In genomic region chr19:10602787-10603186, GRCm38 (mm10) we compare ENCODE assay signal across 7 mouse cellular contexts. TPM values are rescaled to one million over a fixed set of nuclear protein-coding genes. Genes with fewer than 3 reads are reported as not detected.
A peak's percentile ranks its signal among the peaks of the same experiment; 100 is the strongest.
DNase-seq lines count a peak whose midpoint lies in the region; ATAC-seq and TF ChIP-seq lines count a peak whose summit lies in the region.

No protein-coding gene starts in this region.

- H3K4me3 ChIP-seq in embryonic facial prominence, embryonic 11.5 days (ENCODE audit: low read depth, low read length) = peak overlapping the region; percentile 22; the same call in 1 of the 2 replicates
- peak overlapping the region; percentile 75 for H3K4me3 ChIP-seq in kidney, adult 2 months (ENCODE audit: insufficient read depth, low read depth, low read length)
- H3K4me3 ChIP-seq in limb, embryonic 12.5 days (replicated peaks) = peak overlapping the region; percentile 26
- peak overlapping the region; percentile 31 for H3K4me3 ChIP-seq in midbrain, embryonic 15.5 days
- no peak overlapping the region for H3K4me3 ChIP-seq in spleen, adult 2 months (ENCODE audit: extremely low read depth, insufficient read depth, insufficient read length)

- TF ChIP-seq POLR2A in kidney, adult 2 months (IDR thresholded peaks at IDR 0.05; ENCODE audit: low read depth, low read length) = no peak
- TF ChIP-seq POLR2A in spleen, adult 2 months (IDR thresholded peaks at IDR 0.05; ENCODE audit: low read depth, low read length) = no peak

- no peaks in the 10 kb centered on the region for H3K9me3 ChIP-seq in embryonic facial prominence, embryonic 11.5 days (replicated peaks; ENCODE audit: control insufficient read depth, low read length)
- no peaks in the 10 kb centered on the region for H3K9me3 ChIP-seq in limb, embryonic 12.5 days
- H3K9me3 ChIP-seq in midbrain, embryonic 15.5 days = no peaks in the 10 kb centered on the region

- peak overlapping the region; percentile 83 for H3K27ac ChIP-seq in embryonic facial prominence, embryonic 11.5 days (replicated peaks; ENCODE audit: low read depth, low read length)
- peak overlapping the region; percentile 52 for H3K27ac ChIP-seq in kidney, adult 2 months (ENCODE audit: insufficient read depth, low read depth, low read length)
- peak overlapping the region; percentile 84 for H3K27ac ChIP-seq in limb, embryonic 12.5 days
- peak overlapping the region; percentile 91 for H3K27ac ChIP-seq in midbrain, embryonic 15.5 days
- peak overlapping the region; percentile 45 for H3K27ac ChIP-seq in spleen, adult 2 months (ENCODE audit: insufficient read depth, low read length)

- peaks cover 4% of the 10 kb centered on the region; the same call in 1 of the 2 replicates for H3K4me1 ChIP-seq in embryonic facial prominence, embryonic 11.5 days (ENCODE audit: control insufficient read depth, insufficient read depth, low read length)
- H3K4me1 ChIP-seq in kidney, adult 2 months (ENCODE audit: control insufficient read depth, insufficient read depth, low read length) = peaks cover 13% of the 10 kb centered on the region; the same call in 1 of the 2 replicates
- peaks cover 20% of the 10 kb centered on the region for H3K4me1 ChIP-seq in limb, embryonic 12.5 days (replicated peaks)
- H3K4me1 ChIP-seq in midbrain, embryonic 15.5 days = peaks cover 44% of the 10 kb centered on the region
- H3K4me1 ChIP-seq in spleen, adult 2 months (ENCODE audit: control insufficient read depth, insufficient read depth, insufficient read length) = peaks cover 5% of the 10 kb centered on the region; the same call in 1 of the 2 replicates

- TF ChIP-seq CTCF in kidney, adult 2 months (conservative IDR thresholded peaks at IDR 0.05; ENCODE audit: insufficient read depth, insufficient read length, low read depth, low read length) = peak; percentile 95
- peak; percentile 91 for TF ChIP-seq CTCF in spleen, adult 2 months (IDR thresholded peaks at IDR 0.05; ENCODE audit: extremely low read depth, insufficient read depth, insufficient read length, insufficient replicate concordance)

- 2% methylated on average over 9 of the region's 9 CpGs for WGBS in embryonic facial prominence, embryonic 11.5 days
- 2% methylated on average over 9 of the region's 9 CpGs for WGBS in kidney, adult 2 months
- 3% methylated on average over 9 of the region's 9 CpGs for WGBS in limb, embryonic 12.5 days
- under 1% methylated on average over 9 of the region's 9 CpGs for WGBS in midbrain, embryonic 15.5 days
- WGBS in spleen, adult 2 months = 2% methylated on average over 9 of the region's 9 CpGs

- ATAC-seq in embryonic facial prominence, embryonic 11.5 days (replicated peaks; ENCODE audit: insufficient number of reproducible peaks, low FRiP score, low TSS enrichment, low read depth) = peak; percentile 58; the same call in 1 of the 2 replicates
- ATAC-seq in limb, embryonic 12.5 days (ENCODE audit: insufficient number of reproducible peaks, insufficient read depth, low FRiP score, low TSS enrichment, low read depth) = no peak
- peak; percentile 64 for ATAC-seq in midbrain, embryonic 15.5 days (replicated peaks)

- peak; percentile 93 for DNase-seq in adrenal gland, postnatal 14 days
- DNase-seq in embryonic facial prominence, embryonic 11.5 days (ENCODE audit: low spot score) = peak; percentile 96
- peak; percentile 92 to 93 for DNase-seq in heart, adult 18-20 months
- DNase-seq in kidney, adult 2 months = peak; percentile 94
- peak; percentile 73 to 88 for DNase-seq in spleen, adult 2 months (ENCODE audit: low read depth in 1 of 2, low spot score in 2 of 2)

- H3K27me3 ChIP-seq in embryonic facial prominence, embryonic 11.5 days (ENCODE audit: control insufficient read depth, insufficient read depth, low read length) = no peaks in the 10 kb centered on the region
- no peaks in the 10 kb centered on the region for H3K27me3 ChIP-seq in kidney, adult 2 months (replicated peaks; ENCODE audit: control insufficient read depth, insufficient read depth, low read length)
- H3K27me3 ChIP-seq in limb, embryonic 12.5 days = no peaks in the 10 kb centered on the region
- H3K27me3 ChIP-seq in midbrain, embryonic 15.5 days (replicated peaks) = no peaks in the 10 kb centered on the region
- H3K27me3 ChIP-seq in spleen, adult 2 months (ENCODE audit: control insufficient read depth, insufficient read depth, low read length) = no peaks in the 10 kb centered on the region

- H3K9ac ChIP-seq in embryonic facial prominence, embryonic 11.5 days (replicated peaks; ENCODE audit: low read length) = peak overlapping the region; percentile 84
- peak overlapping the region; percentile 44 for H3K9ac ChIP-seq in limb, embryonic 12.5 days (replicated peaks)
- peak overlapping the region; percentile 54 for H3K9ac ChIP-seq in midbrain, embryonic 15.5 days

- peak overlapping the region; percentile 53 for H3K4me2 ChIP-seq in embryonic facial prominence, embryonic 11.5 days (ENCODE audit: low read depth, low read length)
- peak overlapping the region; percentile 52 for H3K4me2 ChIP-seq in limb, embryonic 12.5 days
- peak overlapping the region; percentile 59 for H3K4me2 ChIP-seq in midbrain, embryonic 15.5 days

- no peaks in the 10 kb centered on the region for H3K36me3 ChIP-seq in embryonic facial prominence, embryonic 11.5 days (replicated peaks; ENCODE audit: control insufficient read depth, insufficient read depth, low read depth, low read length)
- no peaks in the 10 kb centered on the region; the same call in 1 of the 2 replicates for H3K36me3 ChIP-seq in kidney, adult 2 months (ENCODE audit: control insufficient read depth, insufficient read depth, low read length)
- peaks cover 32% of the 10 kb centered on the region for H3K36me3 ChIP-seq in limb, embryonic 12.5 days
- H3K36me3 ChIP-seq in midbrain, embryonic 15.5 days (replicated peaks) = peaks cover 4% of the 10 kb centered on the region
- H3K36me3 ChIP-seq in spleen, adult 2 months (ENCODE audit: control insufficient read depth, insufficient read depth, low read length) = peaks cover 1% of the 10 kb centered on the region

RNA-seq across cellular contexts. Expression of gene Ddb1, which starts 2.3 kb away (rescaled TPM):
- 253 and 279 TPM in 2 replicates for total RNA-seq in adrenal gland, postnatal 14 days (2021)
- 400 and 408 TPM in 2 replicates for polyA plus RNA-seq in embryonic facial prominence, embryonic 11.5 days (2014; fragmentation: Nextera tagmentation; extraction: Ambion mirVana)
- total RNA-seq in heart, adult 18-20 months (2021) = 100 to 1,000 TPM; 135 to 160 TPM
- 123 and 127 TPM in 2 replicates for polyA plus RNA-seq in kidney, adult 2 months (2012; rRNA removed)
- 467 and 486 TPM in 2 replicates for polyA plus RNA-seq in limb, embryonic 12.5 days (2016; fragmentation: Nextera tagmentation; extraction: Ambion mirVana)
- 252 and 255 TPM in 2 replicates for polyA plus RNA-seq in midbrain, embryonic 15.5 days (2015; fragmentation: Nextera tagmentation; extraction: Ambion mirVana)
- polyA plus RNA-seq in spleen, adult 2 months (2012; rRNA removed) = 53.3 and 59.0 TPM in 2 replicates

RNA-seq across cellular contexts. Expression of gene Tkfc, which starts 2.7 kb away (rescaled TPM):
- total RNA-seq in adrenal gland, postnatal 14 days (2021) = 20.1 and 29.6 TPM in 2 replicates
- polyA plus RNA-seq in embryonic facial prominence, embryonic 11.5 days (2014; fragmentation: Nextera tagmentation; extraction: Ambion mirVana) = 20.0 and 23.3 TPM in 2 replicates
- 1 to 10 TPM; 9.6 to 9.7 TPM for total RNA-seq in heart, adult 18-20 months (2021)
- polyA plus RNA-seq in kidney, adult 2 months (2012; rRNA removed) = 308 and 311 TPM in 2 replicates
- polyA plus RNA-seq in limb, embryonic 12.5 days (2016; fragmentation: Nextera tagmentation; extraction: Ambion mirVana) = 17.4 and 18.2 TPM in 2 replicates
- polyA plus RNA-seq in midbrain, embryonic 15.5 days (2015; fragmentation: Nextera tagmentation; extraction: Ambion mirVana) = 26.0 and 29.6 TPM in 2 replicates
- polyA plus RNA-seq in spleen, adult 2 months (2012; rRNA removed) = 4.6 and 5.4 TPM in 2 replicates

RNA-seq across cellular contexts. Expression of gene Tmem138, which starts 25.6 kb away (rescaled TPM):
- total RNA-seq in adrenal gland, postnatal 14 days (2021) = 9.2 and 11.2 TPM in 2 replicates
- polyA plus RNA-seq in embryonic facial prominence, embryonic 11.5 days (2014; fragmentation: Nextera tagmentation; extraction: Ambion mirVana) = 48.8 and 49.3 TPM in 2 replicates
- 1 to 10 TPM; 1.4 to 2.1 TPM for total RNA-seq in heart, adult 18-20 months (2021)
- polyA plus RNA-seq in kidney, adult 2 months (2012; rRNA removed) = 11.7 and 12.7 TPM in 2 replicates
- 38.9 and 43.3 TPM in 2 replicates for polyA plus RNA-seq in limb, embryonic 12.5 days (2016; fragmentation: Nextera tagmentation; extraction: Ambion mirVana)
- polyA plus RNA-seq in midbrain, embryonic 15.5 days (2015; fragmentation: Nextera tagmentation; extraction: Ambion mirVana) = 38.8 and 43.6 TPM in 2 replicates
- polyA plus RNA-seq in spleen, adult 2 months (2012; rRNA removed) = 7.3 and 8.6 TPM in 2 replicates

RNA-seq across cellular contexts. Expression of gene Cyb561a3, which starts 25.8 kb away (rescaled TPM):
- 19.0 and 21.2 TPM in 2 replicates for total RNA-seq in adrenal gland, postnatal 14 days (2021)
- polyA plus RNA-seq in embryonic facial prominence, embryonic 11.5 days (2014; fragmentation: Nextera tagmentation; extraction: Ambion mirVana) = 13.7 and 13.8 TPM in 2 replicates
- 10 to 100 TPM; 12.3 to 14.2 TPM for total RNA-seq in heart, adult 18-20 months (2021)
- polyA plus RNA-seq in kidney, adult 2 months (2012; rRNA removed) = 40.7 and 44.1 TPM in 2 replicates
- polyA plus RNA-seq in limb, embryonic 12.5 days (2016; fragmentation: Nextera tagmentation; extraction: Ambion mirVana) = 17.0 and 18.0 TPM in 2 replicates
- 24.1 and 25.0 TPM in 2 replicates for polyA plus RNA-seq in midbrain, embryonic 15.5 days (2015; fragmentation: Nextera tagmentation; extraction: Ambion mirVana)
- 214 and 230 TPM in 2 replicates for polyA plus RNA-seq in spleen, adult 2 months (2012; rRNA removed)

RNA-seq across cellular contexts. Expression of gene Vwce, which starts 31.2 kb away (rescaled TPM):
- 1.2 and 2.2 TPM in 2 replicates for total RNA-seq in adrenal gland, postnatal 14 days (2021)
- polyA plus RNA-seq in embryonic facial prominence, embryonic 11.5 days (2014; fragmentation: Nextera tagmentation; extraction: Ambion mirVana) = 0.73 and 0.96 TPM in 2 replicates
- total RNA-seq in heart, adult 18-20 months (2021) = under 1 TPM in 1 of 2 experiments, not detected in 1; 0.31 TPM
- polyA plus RNA-seq in kidney, adult 2 months (2012; rRNA removed) = 15.3 and 17.3 TPM in 2 replicates
- 2.9 and 3.5 TPM in 2 replicates for polyA plus RNA-seq in limb, embryonic 12.5 days (2016; fragmentation: Nextera tagmentation; extraction: Ambion mirVana)
- polyA plus RNA-seq in midbrain, embryonic 15.5 days (2015; fragmentation: Nextera tagmentation; extraction: Ambion mirVana) = 1.0 and 1.6 TPM in 2 replicates
- 0.07 and 0.21 TPM in 2 replicates for polyA plus RNA-seq in spleen, adult 2 months (2012; rRNA removed)

Comparison
In these comparisons a context has a peak if more than half of its experiments do, and no peak if none do; other contexts are left out.
1. RNA of gene Tkfc, which starts 2.7 kb away (polyA plus RNA-seq): 308 to 311 TPM in kidney, adult 2 months; 26.0 to 29.6 TPM in midbrain, embryonic 15.5 days, 20.0 to 23.3 TPM in embryonic facial prominence, embryonic 11.5 days, 17.4 to 18.2 TPM in limb, embryonic 12.5 days and 4.6 to 5.4 TPM in spleen, adult 2 months; every median in the first group is over 10 times any median in the second.
2. Peak in every context shown above with its lines, with median percentiles within 50 percentile points of each other: DNase-seq, H3K27ac ChIP-seq, H3K4me2 ChIP-seq and H3K9ac ChIP-seq.